Mouse (Mus musculus): ENCODE results near the gene Lhx2. TPM values are rescaled to one million over a fixed set of nuclear protein-coding genes. Genes with fewer than 3 reads are reported as not detected.

Lhx2 gene
- 7.7 and 9.6 TPM in 2 replicates for polyA plus RNA-seq (2021; fragmentation: Nextera tagmentation)
- long read RNA-seq, experiment 1, partial matches to known transcripts, result 20 of 27 reads
- long read RNA-seq, experiment 1, other reads (novel, unspliced or antisense), result 3 of 27 reads
- long read RNA-seq, experiment 2, transcript Lhx2-201 (5 exons, 2,840 nt), result major isoform, 10 of 30 reads
- long read RNA-seq, experiment 2, partial matches to known transcripts, result 7 of 30 reads
- long read RNA-seq, experiment 2, other reads (novel, unspliced or antisense), result 10 of 30 reads

GRCm38 (mm10) chr2:38338990-38339909 is at the start of gene Lhx2:
Gene Lhx2, plus strand, starts transcription at chr2:38339281.

Other genes starting within 250 kb of the Lhx2 start
- gene Dennd1a, start 51.9 kb upstream of the Lhx2 start, polyA plus RNA-seq (2021; fragmentation: Nextera tagmentation), result 13.5 and 13.9 TPM in 2 replicates
- gene Nek6, start 172.4 kb downstream of the Lhx2 start, polyA plus RNA-seq (2021; fragmentation: Nextera tagmentation), result 66.5 and 77.1 TPM in 2 replicates

Data from layer of hippocampus, adult 6 months (tissue).